Mouse (Mus musculus): ENCODE data around the gene Mov10.

- TF ChIP-seq POLR2A (IDR thresholded peaks at IDR 0.05; ENCODE audit: borderline replicate concordance, low read depth, low read length) (no peak), CTCF (IDR thresholded peaks at IDR 0.05; ENCODE audit: low read depth, low read length) (no peak)
Observed at GRCm38 (mm10) chr3:104793871-104794828, 24.2 kb downstream of the Mov10 start.
